Mouse (Mus musculus) brown adipose tissue, adult 24 weeks (tissue): Measurements from ENCODE around the gene Psmb8. TPM values are rescaled to one million over a fixed set of nuclear protein-coding genes. Genes with fewer than 3 reads are reported as not detected.

Experiments
- H3K27ac ChIP-seq: fragments of 200-500 bp; replicated peaks from 2 replicates; pipeline ENCODE4 v1.5.1; 2012; ENCODE audit warnings: low read depth, mild to moderate bottlenecking, low read length
- H3K4me1 ChIP-seq: fragments of 200-500 bp; 2 replicates; pipeline ENCODE4 v1.6.1; 2012; ENCODE audit warnings: low read length, mixed read lengths; ENCODE audit not compliant: control insufficient read depth, insufficient read depth, insufficient read length
- H3K4me3 ChIP-seq: fragments of 200-500 bp; 2 replicates; pipeline ENCODE4 v1.5.1; 2012; ENCODE audit warnings: low read depth, mild to moderate bottlenecking, low read length, moderate library complexity; ENCODE audit not compliant: insufficient read depth
- polyA plus RNA-seq: library from polyadenylated mRNA; stranded (reverse); fragments of >200 nt; gene quantifications from 2 replicates; pipeline ENCODE4 v1.2.4, GENCODE M21; 2012; ENCODE audit not compliant: missing spikeins, insufficient read depth, insufficient read length

Gene Psmb8
- 20.2 and 21.9 TPM in 2 replicates for polyA plus RNA-seq

GRCm38 (mm10) chr17:34196941-34197894 is at the start of gene Psmb8:
Gene Psmb8 (plus strand): TSS chr17:34197721.
- Histone ChIP-seq H3K27ac (peak within 1 kb of the TSS; percentile 58), H3K4me1 (no peaks in the 10 kb centered on the region; the same call in 1 of the 2 replicates), H3K4me3 (peak within 1 kb of the TSS; percentile 85)

- H3K4me3 ChIP-seq = peak within 1 kb of the TSS; percentile 43
- peak within 1 kb of the TSS; percentile 29; the same call in 1 of the 2 replicates for H3K27ac ChIP-seq
- no peaks in the 10 kb centered on the region for H3K4me1 ChIP-seq
Measured at GRCm38 (mm10) chr17:34152923-34153322, 44.6 kb upstream of the Psmb8 start, which contains the start of gene H2-DMb1. Gene H2-DMb1 (plus strand): TSS chr17:34153072.

- no peaks in the 10 kb centered on the region for H3K4me1 ChIP-seq
Measured at GRCm38 (mm10) chr17:34155534-34155933, 42.0 kb upstream of the Psmb8 start.

GRCm38 (mm10) chr17:34164202-34164895 is 33.2 kb upstream of the Psmb8 start:
- H3K4me3 ChIP-seq = no peak overlapping the region
- H3K27ac ChIP-seq = no peak overlapping the region
- H3K4me1 ChIP-seq = no peaks in the 10 kb centered on the region

More at GRCm38 (mm10) chr17:34155534-34155933, 42.0 kb upstream of the Psmb8 start:
- Histone ChIP-seq H3K4me3 (no peak overlapping the region), H3K27ac (no peak overlapping the region)

- no peaks in the 10 kb centered on the region for H3K4me1 ChIP-seq
- H3K4me3 ChIP-seq = no peak overlapping the region
- H3K27ac ChIP-seq = no peak overlapping the region
Measured at GRCm38 (mm10) chr17:34165033-34165730, 32.3 kb upstream of the Psmb8 start.

- Histone ChIP-seq H3K4me3 (no peak overlapping the region), H3K27ac (no peak overlapping the region), H3K4me1 (no peaks in the 10 kb centered on the region)
Measured at GRCm38 (mm10) chr17:34169279-34169678, 28.2 kb upstream of the Psmb8 start.

- Histone ChIP-seq H3K4me1 (no peaks in the 10 kb centered on the region), H3K4me3 (no peak overlapping the region), H3K27ac (no peak overlapping the region)
Measured at GRCm38 (mm10) chr17:34170487-34170876, 27.0 kb upstream of the Psmb8 start.

GRCm38 (mm10) chr17:34170877-34171498 is 26.5 kb upstream of the Psmb8 start:
- H3K4me1 ChIP-seq = no peaks in the 10 kb centered on the region
- H3K4me3 ChIP-seq = peak overlapping the region; percentile 39
- peak overlapping the region; percentile 20; the same call in 1 of the 2 replicates for H3K27ac ChIP-seq

- no peaks in the 10 kb centered on the region for H3K4me1 ChIP-seq
- H3K4me3 ChIP-seq = no peak overlapping the region
Measured at GRCm38 (mm10) chr17:34172528-34172927, 25.0 kb upstream of the Psmb8 start.

GRCm38 (mm10) chr17:34174075-34174474 is 23.4 kb upstream of the Psmb8 start:
- Histone ChIP-seq H3K4me3 (no peak overlapping the region), H3K4me1 (no peaks in the 10 kb centered on the region), H3K27ac (no peak overlapping the region)

More at GRCm38 (mm10) chr17:34172528-34172927, 25.0 kb upstream of the Psmb8 start:
- H3K27ac ChIP-seq = no peak overlapping the region

- Histone ChIP-seq H3K4me3 (no peak overlapping the region), H3K27ac (no peak overlapping the region), H3K4me1 (no peaks in the 10 kb centered on the region)
Measured at GRCm38 (mm10) chr17:34177179-34177578, 20.3 kb upstream of the Psmb8 start.

GRCm38 (mm10) chr17:34179019-34179418 is 18.5 kb upstream of the Psmb8 start:
- H3K4me1 ChIP-seq = no peaks in the 10 kb centered on the region
- H3K27ac ChIP-seq = no peak overlapping the region
- no peak overlapping the region for H3K4me3 ChIP-seq

GRCm38 (mm10) chr17:34179913-34180859 is 17.3 kb upstream of the Psmb8 start:
- Histone ChIP-seq H3K4me1 (no peaks in the 10 kb centered on the region), H3K27ac (no peak overlapping the region), H3K4me3 (no peak overlapping the region)
